Mouse (Mus musculus) CH12.LX (cell line): ENCODE results near the gene Tdp1. TPM values are rescaled to one million over a fixed set of nuclear protein-coding genes. Genes with fewer than 3 reads are reported as not detected.
A peak's percentile ranks its signal among the peaks of the same experiment; 100 is the strongest.

Experiments used
- DNase-seq: peaks from one replicate; pipeline ENCODE4 v3.0.0-alpha.2; 2013; ENCODE audit errors: extremely low read depth
- H3K27ac ChIP-seq: 2 replicates; pipeline ENCODE4 v1.5.1; 2012; ENCODE audit warnings: low read depth, mild to moderate bottlenecking, control low read depth, moderate library complexity; ENCODE audit not compliant: insufficient read depth
- H3K27me3 ChIP-seq: replicated peaks from 2 replicates; pipeline ENCODE3; 2012; ENCODE audit warnings: inconsistent platforms
- H3K36me3 ChIP-seq, 2 experiments: replicated peaks in 1 of 2; 2 replicates each; pipeline versions ENCODE3 to v1.6.1; 2012; ENCODE audit warnings: inconsistent platforms in 1 of 2, low read length in 1 of 2, mild to moderate bottlenecking in 1 of 2, mixed read lengths in 1 of 2, moderate library complexity in 1 of 2; ENCODE audit not compliant: control insufficient read depth in 1 of 2, insufficient read depth in 1 of 2
- H3K4me1 ChIP-seq, 2 experiments: 2 replicates each; pipeline ENCODE4 v1.6.1; 2012; ENCODE audit warnings: inconsistent platforms in 1 of 2, moderate library complexity in 1 of 2; ENCODE audit not compliant: insufficient read depth in 2 of 2, control insufficient read depth in 1 of 2
- H3K4me2 ChIP-seq: 2 replicates; pipeline ENCODE4 v1.6.1; 2012; ENCODE audit warnings: low read depth, mild to moderate bottlenecking, control low read depth; ENCODE audit not compliant: poor library complexity, insufficient read depth, severe bottlenecking
- H3K4me3 ChIP-seq, 3 experiments: fragments of 150-350 bp in 1 of 3; sonication (generic) in 1 of 3; replicated peaks in 1 of 3; 2 replicates each; pipeline versions ENCODE3 to v1.5.1; 2011 to 2012; ENCODE audit warnings: low read depth in 2 of 3, low read length in 2 of 3, mild to moderate bottlenecking in 2 of 3, moderate library complexity in 2 of 3, control low read depth in 1 of 3, improper control_type of control experiment in 1 of 3, inconsistent platforms in 1 of 3, mixed read lengths in 1 of 3; ENCODE audit not compliant: poor library complexity in 1 of 3
- H3K79me2 ChIP-seq: replicated peaks from 2 replicates; pipeline ENCODE4 v1.6.1; 2012; ENCODE audit warnings: mild to moderate bottlenecking, moderate library complexity; ENCODE audit not compliant: control insufficient read depth, poor library complexity, insufficient read depth, severe bottlenecking; ENCODE audit errors: extremely low read depth
- H3K9ac ChIP-seq: 2 replicates; pipeline ENCODE4 v1.6.1; 2012; ENCODE audit warnings: low read depth, mild to moderate bottlenecking, control low read depth, moderate library complexity; ENCODE audit not compliant: insufficient read depth
- H3K9me3 ChIP-seq: replicated peaks from 2 replicates; pipeline ENCODE3; 2012; ENCODE audit warnings: low read length, inconsistent platforms, mixed read lengths
- CHD1 ChIP-seq: IDR thresholded peaks from 2 replicates; pipeline ENCODE4 v1.6.1; 2012; ENCODE audit warnings: low read depth, low read length, improper control_type of control experiment, inconsistent platforms
- CTCF ChIP-seq, 2 experiments: IDR thresholded peaks in 1 of 2; conservative IDR thresholded peaks in 1 of 2; 2 replicates each; pipeline ENCODE4 v1.5.1; 2011 to 2012; ENCODE audit warnings: low read depth in 2 of 2, low read length in 2 of 2, improper control_type of control experiment in 1 of 2, inconsistent platforms in 1 of 2, mild to moderate bottlenecking in 1 of 2, moderate library complexity in 1 of 2
- ELF1 ChIP-seq: IDR thresholded peaks from 2 replicates; pipeline ENCODE4 v1.6.1; 2014; ENCODE audit warnings: low read depth, mild to moderate bottlenecking, inconsistent platforms, low read length, improper control_type of control experiment
- EP300 ChIP-seq: IDR thresholded peaks from 2 replicates; pipeline ENCODE4 v1.6.1; 2011; ENCODE audit warnings: low read length, improper control_type of control experiment
- JUN ChIP-seq: IDR thresholded peaks from 2 replicates; pipeline ENCODE4 v1.6.1; 2011; ENCODE audit warnings: low read depth, mild to moderate bottlenecking, low read length, improper control_type of control experiment, moderate library complexity; ENCODE audit not compliant: insufficient read depth
- KAT2A ChIP-seq: IDR thresholded peaks from 2 replicates; pipeline ENCODE4 v1.6.1; 2012; ENCODE audit warnings: low read length, improper control_type of control experiment, inconsistent platforms; ENCODE audit not compliant: insufficient replicate concordance
- MEF2A ChIP-seq: IDR thresholded peaks from 2 replicates; pipeline ENCODE4 v1.6.1; 2014; ENCODE audit warnings: low read depth, mild to moderate bottlenecking, inconsistent platforms, low read length, improper control_type of control experiment, borderline replicate concordance
- MYC ChIP-seq: IDR thresholded peaks from 2 replicates; pipeline ENCODE4 v1.6.1; 2011; ENCODE audit warnings: low read depth, mild to moderate bottlenecking, improper control_type of control experiment, low read length
- NELFE ChIP-seq: IDR thresholded peaks from 2 replicates; pipeline ENCODE4 v1.6.1; 2011; ENCODE audit warnings: low read depth, low read length, improper control_type of control experiment
- PAX5 ChIP-seq: IDR thresholded peaks from 2 replicates; pipeline ENCODE4 v1.6.1; 2012; ENCODE audit warnings: low read length, inconsistent platforms, mixed read lengths
- RAD21 ChIP-seq: IDR thresholded peaks from 2 replicates; pipeline ENCODE4 v1.6.1; 2011; ENCODE audit warnings: low read depth, mild to moderate bottlenecking, low read length, improper control_type of control experiment, moderate library complexity
- SIN3A ChIP-seq: IDR thresholded peaks from 2 replicates; pipeline ENCODE4 v1.6.1; 2012; ENCODE audit warnings: low read length, improper control_type of control experiment, inconsistent platforms
- SMC3 ChIP-seq: IDR thresholded peaks from 2 replicates; pipeline ENCODE4 v1.6.1; 2011; ENCODE audit warnings: low read depth, low read length, improper control_type of control experiment
- TBP ChIP-seq: conservative IDR thresholded peaks from 2 replicates; pipeline ENCODE4 v1.6.1; 2011; ENCODE audit warnings: low read depth, low read length, improper control_type of control experiment
- TCF12 ChIP-seq: IDR thresholded peaks from 2 replicates; pipeline ENCODE4 v1.6.1; 2014; ENCODE audit warnings: low read depth, mild to moderate bottlenecking, inconsistent platforms, low read length, improper control_type of control experiment
- ZC3H11A ChIP-seq: IDR thresholded peaks from 2 replicates; pipeline ENCODE4 v1.6.1; 2012; ENCODE audit warnings: low read depth, mild to moderate bottlenecking, inconsistent platforms, low read length, improper control_type of control experiment
- ZKSCAN1 ChIP-seq: IDR thresholded peaks from 2 replicates; pipeline ENCODE4 v1.6.1; 2012; ENCODE audit warnings: low read depth, inconsistent platforms, low read length, improper control_type of control experiment, borderline replicate concordance
- ZMIZ1 ChIP-seq: IDR thresholded peaks from 2 replicates; pipeline ENCODE4 v1.6.1; 2012; ENCODE audit warnings: low read depth, mild to moderate bottlenecking, inconsistent platforms, low read length, improper control_type of control experiment
- dilution Hi-C: fragments of 300-500 bp; cut with MboI; formaldehyde crosslinking; loops from 2 replicates; pipeline ENCODE4 v1.14.3; 2020; ENCODE audit warnings: low sequenced_read_pairs; ENCODE audit not compliant: extremely low pct_unique_long_range_greater_than_20kb, extremely low pct_ligation_motif_present
- in situ Hi-C: fragments of 300-500 bp; cut with MboI; formaldehyde crosslinking; loops from 3 replicates; pipeline ENCODE4 v1.14.3; 2019; ENCODE audit warnings: low sequenced_read_pairs, low pct_ligation_motif_present, low pct_unique_long_range_greater_than_20kb, mixed read lengths
- polyA plus RNA-seq: library from polyadenylated mRNA; unstranded; fragments of >175 nt; gene quantifications from 2 replicates; pipeline ENCODE4 v1.2.1, GENCODE M21; 2012; ENCODE audit warnings: low read depth; ENCODE audit not compliant: insufficient read length
- total RNA-seq, 2 experiments: library from RNA; depleted of rRNA; stranded (reverse); fragments of 300-350 nt in 1 of 2; fragments of >200 nt in 1 of 2; gene quantifications; 2 replicates each; pipeline ENCODE4 v1.2.3; 2012 to 2014

Tdp1 gene
- total and polyA plus RNA-seq, 3 experiments, result 16.9 to 53.7 (median 27.4) TPM

- dilution Hi-C loops (no loop called here), in situ Hi-C loops (no loop called here)
- TF ChIP-seq ZKSCAN1, result no peak
Measured at GRCm38 (mm10) chr12:99837528-99837927, 46.8 kb upstream of the Tdp1 start.

GRCm38 (mm10) chr12:99838109-99838508 lies 46.2 kb upstream of the Tdp1 start:
- dilution Hi-C loops, result no loop called here
- no peak overlapping the region for H3K4me3 ChIP-seq
- in situ Hi-C loops, result no loop called here

More at GRCm38 (mm10) chr12:99837528-99837927, 46.8 kb upstream of the Tdp1 start:
- no peaks in the 10 kb centered on the region for H3K27me3 ChIP-seq
- H3K27ac ChIP-seq, result no peak overlapping the region
- no peak overlapping the region for H3K9ac ChIP-seq
- no peak for DNase-seq
- no peaks in the 10 kb centered on the region for H3K79me2 ChIP-seq
- H3K4me2 ChIP-seq, result no peak overlapping the region
- peaks cover 4 to 41% of the 10 kb centered on the region in 2 experiments for H3K36me3 ChIP-seq
- peaks cover 4% of the 10 kb centered on the region for H3K9me3 ChIP-seq
- H3K4me3 ChIP-seq, result no peak overlapping the region
- no peaks in the 10 kb centered on the region for H3K4me1 ChIP-seq

DNA sequence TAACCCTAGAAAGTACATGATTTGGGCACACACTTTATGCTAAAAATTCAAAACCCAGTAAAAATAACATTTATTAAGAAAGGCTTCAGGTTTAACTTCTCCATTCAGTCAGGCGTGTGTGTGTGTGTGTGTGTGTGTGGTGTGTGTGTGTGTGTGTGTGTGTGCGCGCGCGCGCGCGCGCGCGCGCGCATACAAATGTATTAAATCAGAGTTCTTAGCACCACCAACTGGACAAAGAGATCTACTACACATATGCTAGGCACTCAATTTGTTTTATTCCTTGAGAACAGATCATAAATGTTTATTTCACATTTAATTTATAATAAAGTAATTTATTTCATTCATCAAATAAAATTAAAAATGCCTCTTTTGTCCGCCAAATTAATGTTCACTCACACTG lies 45.6 kb upstream of the Tdp1 start:
- Histone ChIP-seq H3K9ac (no peak overlapping the region), H3K36me3 (peaks cover 4 to 47% of the 10 kb centered on the region in 2 experiments), H3K79me2 (no peaks in the 10 kb centered on the region), H3K4me3 (no peak overlapping the region), H3K9me3 (no peaks in the 10 kb centered on the region), H3K4me2 (no peak overlapping the region), H3K27me3 (no peaks in the 10 kb centered on the region), H3K4me1 (no peaks in the 10 kb centered on the region), H3K27ac (no peak overlapping the region)
- dilution Hi-C loops (no loop called here), in situ Hi-C loops (no loop called here)
- TF ChIP-seq RAD21 (peak; percentile 58), CTCF (conservative IDR thresholded peaks at IDR 0.05 in 1 of 2, IDR thresholded peaks at IDR 0.05 in 1 of 2; ENCODE audit: low read depth in 2 of 2, low read length in 2 of 2) (peak in 1 of 2 experiments; percentile 54; a peak in 2 of 4 replicates), CHD1 (no peak), SMC3 (peak; percentile 42)
- DNase-seq, result peak; percentile 17

More at GRCm38 (mm10) chr12:99838109-99838508, 46.2 kb upstream of the Tdp1 start:
- H3K79me2 ChIP-seq, result no peaks in the 10 kb centered on the region
- DNase-seq, result no peak
- TF ChIP-seq TCF12 (no peak), NELFE (no peak), JUN (no peak), KAT2A (no peak), TBP (no peak), MEF2A (no peak), ZKSCAN1 (no peak), EP300 (no peak), PAX5 (no peak), ZMIZ1 (no peak), RAD21 (no peak), SMC3 (no peak), ELF1 (no peak), ZC3H11A (no peak), SIN3A (no peak), CTCF (conservative IDR thresholded peaks at IDR 0.05 in 1 of 2, IDR thresholded peaks at IDR 0.05 in 1 of 2; ENCODE audit: low read depth in 2 of 2, low read length in 2 of 2) (no peak), MYC (no peak), CHD1 (no peak)
- peaks cover 4% of the 10 kb centered on the region for H3K9me3 ChIP-seq
- H3K4me1 ChIP-seq, result no peaks in the 10 kb centered on the region
- no peak overlapping the region for H3K27ac ChIP-seq
- H3K27me3 ChIP-seq, result no peaks in the 10 kb centered on the region
- H3K4me2 ChIP-seq, result no peak overlapping the region
- H3K36me3 ChIP-seq, result peaks cover 4 to 45% of the 10 kb centered on the region in 2 experiments
- no peak overlapping the region for H3K9ac ChIP-seq
